Mouse (Mus musculus): ENCODE data around the gene AI837181.

The AI837181 gene

DNA sequence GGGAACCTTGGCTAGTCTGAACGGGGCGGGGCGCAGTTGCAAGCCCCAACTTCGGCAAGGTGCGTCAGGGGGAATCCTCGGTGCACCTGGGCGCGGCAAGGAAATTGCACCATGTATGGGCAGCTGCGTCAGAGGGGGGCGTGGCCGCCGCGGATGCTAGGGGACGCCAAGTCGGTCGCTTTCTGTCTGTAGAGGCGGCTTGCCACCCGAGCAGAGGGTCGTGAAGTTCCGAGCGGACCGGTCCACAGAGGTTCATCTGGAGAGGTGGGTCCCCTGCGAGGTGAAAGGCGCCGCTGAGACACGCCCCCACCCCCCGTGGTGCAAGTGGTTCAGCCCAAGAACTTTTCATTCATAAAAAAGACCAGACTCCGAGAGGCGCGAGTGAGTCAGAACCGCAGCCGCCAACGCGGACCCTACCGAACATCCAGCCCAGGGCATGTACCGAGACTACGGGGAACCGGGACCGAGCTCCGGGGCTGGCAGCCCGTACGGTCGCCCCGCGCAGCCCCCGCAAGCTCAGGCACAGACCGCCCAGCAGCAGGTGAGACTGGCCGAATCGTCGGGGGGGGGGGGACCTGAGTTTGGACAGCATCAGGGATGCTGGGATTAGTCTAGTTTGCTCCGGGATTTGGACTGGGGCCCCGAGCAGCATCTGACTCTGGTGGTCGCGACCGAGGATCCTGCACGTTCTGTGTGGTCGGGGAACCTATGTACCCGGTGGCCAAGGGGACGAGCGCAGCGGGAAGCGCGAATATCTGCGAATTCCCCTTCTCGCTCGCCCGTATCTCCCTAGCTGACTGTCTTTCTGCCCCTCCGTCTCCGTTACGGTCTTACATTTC, 22.8 kb downstream of the AI837181 start, which contains the start of gene Fosl1:
TSS of gene Fosl1 (plus strand) at position 33 of the 839 bp plus-strand sequence.
- peak; percentile 93 for DNase-seq

DNA sequence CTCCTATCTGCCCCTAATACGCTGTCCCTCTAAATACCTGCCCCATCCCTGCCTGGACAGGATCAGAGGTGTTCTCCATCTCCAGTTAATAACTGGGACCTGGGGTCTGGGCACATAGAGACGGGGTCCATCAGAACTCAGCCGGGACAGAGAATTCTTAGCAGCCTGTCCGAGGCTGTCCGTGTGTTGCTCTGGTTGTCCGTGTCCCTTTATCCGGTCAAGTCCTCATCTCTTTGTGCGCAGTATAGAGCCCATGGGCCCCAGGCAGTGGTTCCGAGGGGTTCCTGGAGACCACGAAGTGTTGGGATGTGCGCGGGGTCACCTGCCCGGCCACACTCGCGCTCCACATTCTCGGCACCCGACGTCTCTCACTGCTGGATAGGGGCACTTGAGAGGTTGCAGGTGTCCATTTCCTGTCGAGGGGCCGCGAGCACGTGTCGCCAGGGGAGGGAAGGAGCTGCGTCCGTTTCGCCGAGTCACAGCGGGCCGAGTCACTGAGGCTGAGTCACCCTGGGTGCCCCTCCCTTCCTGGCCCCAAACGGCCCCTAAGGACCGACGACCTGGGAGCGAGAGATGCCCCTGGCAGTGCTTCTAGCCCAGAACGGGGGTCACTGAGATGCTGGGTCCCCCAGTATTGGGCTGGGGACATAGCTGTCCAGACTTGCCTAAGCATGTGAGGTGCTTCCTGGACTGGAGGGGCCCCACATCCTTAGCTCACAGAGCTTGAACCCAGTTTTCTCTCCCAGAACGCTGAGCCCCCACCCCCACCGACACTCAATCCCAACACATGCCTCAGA, 23.6 kb downstream of the AI837181 start:
- DNase-seq = peak; percentile 54

DNA sequence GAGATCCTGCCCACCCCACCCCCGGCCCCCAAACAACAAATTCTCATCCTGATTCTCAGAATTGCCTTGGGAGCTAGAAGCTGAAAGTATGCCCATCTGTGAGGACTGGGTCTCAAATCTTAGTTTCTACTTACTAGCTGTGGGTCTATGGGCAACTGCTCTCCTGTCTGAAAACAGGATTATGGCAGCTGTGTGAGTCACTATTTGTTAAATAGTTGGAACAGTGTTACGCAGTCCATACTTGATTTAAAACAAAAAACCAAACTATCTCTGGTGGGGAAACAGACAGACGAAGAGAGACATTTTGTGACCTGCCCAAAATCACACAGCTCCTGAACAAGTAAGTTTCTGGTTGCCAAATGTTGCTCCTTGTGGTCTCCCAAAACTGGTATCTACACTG, 24.7 kb downstream of the AI837181 start:
- DNase-seq = no peak

DNA sequence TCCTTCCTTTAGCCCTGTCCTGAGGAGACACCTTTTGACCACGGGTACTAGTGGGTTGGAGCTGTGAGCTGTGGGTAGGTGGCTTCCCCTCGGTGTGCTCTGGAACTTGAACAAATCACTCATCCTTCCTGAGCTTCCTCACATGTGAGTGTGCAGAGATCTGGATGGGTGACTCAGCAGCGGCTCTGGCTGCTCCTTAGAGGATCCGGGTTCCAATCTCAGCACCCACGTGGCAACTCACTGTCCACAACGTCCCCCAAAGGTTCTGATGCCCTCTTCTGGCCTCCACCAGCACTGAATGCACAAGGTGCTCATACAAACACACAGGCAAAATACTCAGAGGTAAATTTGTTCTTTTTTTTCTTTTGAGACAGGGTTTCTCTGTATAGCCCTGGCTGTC, 26.8 kb downstream of the AI837181 start:
- DNase-seq = peak; percentile 13

DNA sequence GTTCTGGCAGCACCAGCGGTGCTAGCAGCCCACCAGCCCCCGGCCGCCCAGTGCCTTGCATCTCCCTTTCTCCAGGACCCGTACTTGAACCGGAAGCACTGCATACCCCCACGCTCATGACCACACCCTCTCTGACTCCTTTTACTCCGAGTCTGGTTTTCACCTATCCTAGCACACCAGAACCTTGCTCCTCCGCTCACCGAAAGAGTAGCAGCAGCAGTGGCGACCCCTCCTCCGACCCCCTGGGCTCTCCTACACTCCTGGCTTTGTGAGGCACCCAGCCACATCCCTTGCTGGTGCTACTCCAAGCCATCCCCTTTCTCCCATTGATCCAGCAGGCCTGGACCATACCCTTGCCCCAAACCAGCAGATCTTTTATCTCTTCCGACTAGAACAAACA, 30.1 kb downstream of the AI837181 start:
- peak; percentile 14 for DNase-seq

DNA sequence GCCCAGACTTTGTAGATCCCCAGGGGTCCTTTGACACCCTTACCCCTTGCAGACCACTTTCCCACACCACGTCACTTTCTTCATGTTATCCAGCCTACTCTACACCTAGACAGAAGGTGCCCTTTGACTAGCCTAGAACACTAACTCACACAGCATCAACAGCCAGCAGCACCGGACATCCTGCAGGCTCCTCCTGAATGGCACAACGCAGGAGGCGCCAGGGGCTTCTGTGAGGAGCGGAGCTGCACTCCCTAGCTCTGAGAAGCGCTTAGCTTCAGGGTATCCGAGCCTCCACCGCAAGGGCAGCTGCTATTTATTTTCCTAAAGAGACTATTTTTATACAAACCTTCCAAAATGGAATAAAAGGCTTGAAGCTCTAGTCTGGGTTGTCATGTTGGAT, 30.6 kb downstream of the AI837181 start:
- peak; percentile 15 for DNase-seq

DNA sequence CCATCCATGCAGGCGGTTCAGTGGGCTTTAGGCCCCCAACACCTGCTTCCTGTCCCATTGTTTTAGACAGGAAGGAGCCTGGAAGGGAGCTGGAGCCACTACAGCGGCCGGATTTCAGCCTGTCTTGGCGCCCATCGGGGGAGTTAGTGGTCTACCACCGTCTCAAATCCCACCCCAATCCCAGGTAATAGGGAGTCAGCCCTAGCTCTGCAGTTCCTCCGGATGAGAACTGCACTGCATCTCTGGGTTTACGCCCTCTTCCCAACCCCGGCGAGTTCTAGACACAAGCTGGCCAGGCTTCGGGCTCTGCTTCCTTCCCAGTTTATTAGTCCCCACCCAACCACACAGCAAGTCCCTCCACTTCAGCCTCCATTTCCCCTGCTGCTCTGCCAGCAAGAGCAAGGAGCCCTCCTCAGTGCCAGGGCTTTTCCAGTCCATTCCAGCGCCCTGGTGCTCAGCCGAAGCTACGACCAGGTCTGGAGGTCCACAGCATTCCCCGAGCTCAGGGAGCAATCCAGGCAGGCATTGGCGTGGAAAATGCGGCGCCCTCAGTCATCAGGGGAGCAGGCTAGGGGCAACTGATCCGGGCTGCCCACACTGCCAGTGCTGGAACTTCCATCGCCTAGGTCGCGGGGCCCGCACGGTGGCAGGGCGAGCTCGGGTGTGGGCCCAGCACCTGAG, 31.4 kb downstream of the AI837181 start:
- DNase-seq = peak; percentile 36

DNA sequence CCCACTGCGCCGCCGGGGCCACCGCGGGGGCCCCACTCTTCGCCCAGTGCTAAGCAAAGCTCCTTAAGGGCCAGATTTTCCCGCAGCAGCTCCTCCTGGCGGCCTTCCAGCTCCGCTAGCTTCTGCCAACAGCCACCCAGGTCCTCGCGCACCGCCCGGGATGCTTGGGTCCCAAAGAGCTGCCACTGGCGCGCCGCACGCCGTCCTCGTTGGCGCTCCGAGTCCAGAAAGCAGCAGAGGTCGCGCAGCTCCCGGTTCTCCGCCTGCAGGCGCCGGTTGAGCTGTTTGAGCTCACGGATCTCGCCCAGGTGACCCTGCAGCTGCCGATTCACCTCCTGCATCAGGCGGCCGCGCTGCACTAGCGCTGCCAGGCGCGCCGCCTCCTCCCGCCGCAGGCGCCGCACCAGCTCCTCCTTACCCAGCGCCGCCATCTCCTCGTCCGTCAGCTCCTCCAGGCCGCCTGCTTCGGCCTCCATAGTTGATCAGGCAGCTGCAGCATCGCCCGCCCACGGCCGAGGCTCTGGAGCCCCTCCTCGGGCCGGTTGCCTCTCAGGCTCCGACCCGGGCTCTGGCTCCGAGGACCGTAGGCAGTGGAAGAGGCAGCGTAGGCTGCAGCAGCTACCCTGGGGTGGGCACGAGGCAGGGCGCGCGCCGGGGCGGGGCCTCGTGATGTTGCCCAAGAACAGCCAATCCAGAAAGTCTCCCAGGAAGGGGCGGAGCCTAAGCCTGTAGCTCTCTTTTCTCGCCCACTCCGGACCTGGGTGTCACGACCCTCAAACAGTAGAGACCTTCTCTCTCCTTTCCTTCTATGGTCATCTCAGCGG, 32.2 kb downstream of the AI837181 start:
- DNase-seq = peak; percentile 97

DNA sequence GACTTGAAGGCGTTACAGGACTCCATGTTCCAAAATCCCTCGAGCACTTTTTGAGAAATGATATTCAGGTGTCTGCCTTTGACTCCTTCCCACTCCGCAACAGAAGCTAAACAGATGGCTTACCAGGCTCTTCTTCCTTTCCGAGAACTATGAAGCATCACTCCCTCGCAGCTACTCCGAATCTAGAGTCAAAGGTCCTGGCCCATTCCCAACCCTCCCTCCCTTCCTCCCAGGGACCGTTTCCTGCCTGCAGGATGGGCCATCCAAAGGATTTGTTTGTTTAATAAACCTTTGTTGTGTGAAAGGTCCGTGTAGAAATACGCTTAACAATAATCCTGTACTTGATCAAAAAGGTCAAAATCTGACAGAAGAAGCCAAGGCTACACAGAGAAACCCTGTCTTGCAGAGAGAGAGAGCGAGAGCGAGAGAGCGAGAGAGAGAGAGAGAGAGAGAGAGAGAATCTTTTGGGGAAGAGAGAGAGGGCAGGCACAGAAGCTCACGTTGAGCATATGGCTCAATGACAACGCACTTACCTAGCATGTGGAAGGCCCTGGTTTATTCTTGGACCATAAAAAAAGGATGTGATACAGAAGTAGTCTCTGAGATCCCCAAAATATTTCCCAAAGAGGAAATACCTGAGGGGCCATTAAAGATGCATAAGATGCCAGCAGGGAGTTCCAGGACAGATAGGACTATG, 33.0 kb downstream of the AI837181 start, which contains the start of gene Ccdc85b:
TSS of gene Ccdc85b (minus strand) at position 149 of the 697 bp plus-strand sequence.
- no peak for DNase-seq

DNA sequence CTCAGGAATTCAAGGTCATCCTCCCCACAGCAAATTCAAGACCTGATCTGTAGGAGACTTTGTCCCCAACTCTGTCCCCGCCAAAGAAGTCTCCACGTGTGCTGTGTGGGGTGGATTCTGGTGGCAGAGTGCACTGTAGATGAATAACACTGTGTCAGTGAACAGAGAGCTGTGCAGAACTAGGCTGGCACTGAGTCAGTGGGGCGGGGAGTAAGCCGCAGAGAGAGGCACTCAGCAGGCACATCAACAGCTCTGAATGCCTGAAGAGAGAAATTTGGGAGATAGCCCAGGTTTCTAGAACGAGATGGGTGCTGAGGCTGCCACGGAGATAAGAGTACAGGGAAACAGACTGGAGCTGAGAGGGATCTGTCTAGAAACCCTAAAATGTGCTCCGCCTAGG, 34.1 kb downstream of the AI837181 start:
- DNase-seq = peak; percentile 13

DNA sequence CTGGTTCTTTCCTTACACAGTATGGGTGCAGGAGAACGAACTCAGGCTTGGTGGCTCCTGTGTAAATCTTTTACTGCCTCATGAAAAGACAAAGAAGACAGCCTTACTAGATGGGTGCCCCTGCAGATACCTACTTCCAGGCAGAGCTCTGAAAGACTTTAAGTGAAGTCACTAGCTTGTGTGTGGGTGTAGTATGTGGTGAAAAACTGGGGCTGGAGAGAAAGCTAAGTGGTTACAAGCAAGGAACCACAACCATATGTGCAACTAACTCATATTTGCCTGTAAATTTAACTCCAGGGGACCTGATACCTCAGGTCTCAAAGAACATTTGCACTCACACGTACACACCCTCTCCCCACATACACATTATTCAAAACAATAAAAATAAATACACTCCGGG, 35.0 kb downstream of the AI837181 start:
- no peak for DNase-seq

DNA sequence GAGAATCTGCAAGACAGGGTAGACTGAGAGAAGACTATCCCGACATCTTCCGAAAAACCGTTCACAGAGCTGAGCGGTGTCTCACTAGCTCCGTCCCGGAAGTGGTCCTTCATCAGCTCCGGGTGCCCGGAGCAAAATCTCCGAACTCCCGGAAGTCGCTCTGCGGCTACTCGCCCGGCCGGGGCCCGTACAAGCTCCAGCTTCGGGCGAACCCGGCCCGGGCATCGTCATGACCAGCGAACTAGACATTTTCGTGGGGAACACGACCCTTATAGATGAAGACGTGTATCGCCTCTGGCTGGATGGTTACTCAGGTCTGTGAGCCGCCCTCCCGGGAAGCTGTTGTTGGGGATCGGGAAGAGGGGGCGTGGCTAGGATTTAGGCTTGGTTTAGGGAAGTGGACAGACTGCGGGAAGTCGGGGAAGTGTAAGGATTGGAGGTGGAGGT, 35.5 kb downstream of the AI837181 start, which contains the start of gene Fibp:
TSS of gene Fibp (plus strand) at position 151 of the 447 bp plus-strand sequence.
- peak; percentile 86 for DNase-seq

DNA sequence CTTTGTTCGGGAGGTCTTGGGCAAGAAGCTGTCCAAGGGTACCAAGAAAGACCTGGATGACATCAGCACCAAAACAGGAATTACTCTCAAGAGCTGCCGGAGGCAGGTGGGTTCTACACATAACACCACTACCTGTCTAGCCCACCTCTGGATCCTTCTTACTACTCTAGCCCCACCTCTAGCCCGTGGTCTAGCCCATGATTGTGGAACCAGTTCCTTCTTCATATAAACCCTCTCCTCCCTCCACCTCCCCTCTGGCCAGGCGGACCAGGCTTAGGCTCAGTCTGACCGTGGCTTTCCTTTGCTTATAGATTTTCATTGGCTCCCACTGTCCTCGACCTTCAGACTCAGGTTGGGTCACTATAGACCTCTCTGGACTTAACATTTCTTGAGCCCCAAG, 36.5 kb downstream of the AI837181 start:
- DNase-seq = peak; percentile 9

DNA sequence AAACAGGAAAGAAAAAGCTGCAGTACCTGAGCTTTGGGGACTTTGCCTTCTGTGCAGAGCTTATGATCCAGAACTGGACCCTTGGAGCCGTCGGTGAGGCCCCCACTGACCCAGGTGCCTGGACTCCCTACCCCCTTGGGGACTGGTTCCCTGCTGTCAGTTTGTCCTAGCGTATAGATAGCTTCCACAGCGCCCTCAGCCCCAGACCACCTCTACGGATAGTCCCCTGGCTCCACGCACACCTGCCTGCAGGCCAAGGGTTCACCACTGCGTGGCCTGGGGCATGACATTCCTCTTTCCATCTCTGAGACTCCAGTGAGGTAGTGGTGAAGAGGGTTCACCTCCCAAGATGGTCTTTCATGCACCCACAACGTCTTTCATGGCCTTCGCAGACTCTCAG, 38.3 kb downstream of the AI837181 start:
- peak; percentile 19 for DNase-seq

DNA sequence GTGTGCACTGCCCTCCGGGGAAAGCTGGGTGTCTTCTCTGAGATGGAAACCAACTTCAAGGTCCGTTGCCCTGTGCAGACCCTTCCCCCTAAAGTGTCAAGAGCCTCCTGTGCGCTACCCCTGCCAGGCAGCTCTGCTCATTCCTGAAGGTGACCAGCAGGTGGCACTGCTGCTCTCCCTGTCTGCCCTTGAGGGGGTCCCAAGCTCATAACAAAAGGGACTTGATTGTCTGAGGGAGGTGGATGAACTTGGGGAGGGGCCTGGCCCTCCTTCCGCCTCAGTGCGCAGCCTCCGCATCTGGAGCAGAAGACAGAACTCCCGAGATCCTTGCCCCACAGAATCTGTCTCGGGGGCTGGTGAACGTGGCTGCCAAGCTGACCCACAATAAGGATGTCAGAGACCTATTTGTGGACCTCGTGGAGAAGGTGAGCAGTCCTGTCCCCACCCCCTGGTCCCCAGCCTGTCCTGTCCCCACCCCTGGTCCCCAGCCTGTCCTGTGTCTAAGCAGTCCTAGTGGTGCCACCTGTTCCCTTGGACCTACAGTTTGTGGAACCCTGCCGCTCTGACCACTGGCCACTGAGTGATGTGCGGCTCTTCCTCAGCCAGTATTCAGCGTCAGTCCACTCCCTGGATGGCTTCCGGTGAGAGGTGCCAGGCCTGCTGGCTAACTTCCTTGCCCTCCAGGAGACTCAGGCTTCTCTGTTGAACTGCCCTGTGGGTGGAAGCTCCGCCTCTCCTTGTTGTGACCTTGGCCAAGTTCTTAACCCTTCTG, 39.0 kb downstream of the AI837181 start:
- peak; percentile 87 for DNase-seq

DNA sequence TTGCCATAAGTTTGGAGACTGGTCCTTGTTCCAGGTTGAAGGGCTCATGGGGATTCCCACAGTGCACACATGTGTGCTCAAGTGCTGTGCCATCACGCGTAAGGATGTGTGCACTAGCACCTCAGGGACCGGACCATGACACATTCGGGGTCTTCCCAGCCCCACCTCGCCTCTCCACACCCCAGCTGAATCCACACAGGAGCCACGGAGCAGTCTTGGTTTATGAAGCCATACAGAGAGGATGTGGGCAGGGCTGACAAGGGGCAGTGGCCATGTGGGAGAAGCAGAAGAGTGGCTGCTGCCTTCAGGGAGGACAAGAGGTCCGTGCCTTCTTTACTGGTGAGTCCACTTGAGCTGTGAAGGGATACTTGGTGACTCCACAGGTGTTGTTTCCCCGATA, 40.1 kb downstream of the AI837181 start:
- DNase-seq = peak; percentile 12

DNA sequence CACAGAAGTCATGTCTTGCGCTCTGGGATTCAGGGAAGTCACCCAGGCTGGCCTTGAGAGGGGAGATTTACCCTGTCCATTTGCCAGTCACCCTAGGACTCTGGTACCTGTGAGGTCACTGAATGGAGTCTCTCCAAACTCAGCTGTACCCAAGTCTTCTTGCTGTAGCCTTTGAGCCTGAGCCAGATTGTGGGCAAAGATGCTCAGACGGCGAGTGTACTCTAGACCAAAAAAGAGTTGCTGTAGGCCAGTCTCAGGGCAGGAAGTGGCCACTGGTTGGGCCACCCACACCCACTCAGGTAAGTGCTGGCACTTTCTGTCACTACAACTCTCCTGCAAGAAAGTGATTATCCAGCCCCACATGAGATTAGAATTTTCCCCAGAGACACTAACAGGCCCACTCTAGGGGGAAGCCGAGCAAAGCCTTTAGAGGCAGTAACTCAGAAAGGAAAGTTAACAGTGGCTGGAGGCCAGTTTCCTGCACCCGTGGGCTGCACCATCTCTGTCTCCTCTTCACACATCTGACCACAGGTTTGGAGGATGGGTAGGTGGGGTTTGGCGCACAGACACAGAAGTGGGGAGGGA, 42.1 kb downstream of the AI837181 start:
- no peak for DNase-seq

DNA sequence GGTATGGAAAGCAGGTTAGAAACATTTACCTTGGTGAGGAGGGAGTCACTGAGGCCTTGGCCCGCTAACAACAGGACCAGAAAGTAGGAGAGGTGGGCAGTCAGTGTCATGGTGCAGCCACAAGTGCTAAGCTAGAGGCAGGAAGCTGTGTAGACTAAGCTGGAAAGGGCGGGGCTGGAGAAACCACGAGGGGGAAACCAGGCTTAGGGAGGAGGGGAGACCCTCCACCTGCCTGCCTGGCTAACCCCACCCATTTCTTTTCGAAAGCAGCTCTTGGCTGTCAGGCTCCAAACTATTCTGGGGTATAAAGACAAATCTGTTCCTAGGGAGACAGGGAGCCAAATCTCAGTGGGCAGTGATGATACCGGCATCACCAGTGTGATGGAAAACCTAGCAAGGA, 43.4 kb downstream of the AI837181 start, which contains the start of gene Ctsw:
TSS of gene Ctsw (minus strand) at position 134 of the 400 bp plus-strand sequence.
- DNase-seq = peak; percentile 77

DNA sequence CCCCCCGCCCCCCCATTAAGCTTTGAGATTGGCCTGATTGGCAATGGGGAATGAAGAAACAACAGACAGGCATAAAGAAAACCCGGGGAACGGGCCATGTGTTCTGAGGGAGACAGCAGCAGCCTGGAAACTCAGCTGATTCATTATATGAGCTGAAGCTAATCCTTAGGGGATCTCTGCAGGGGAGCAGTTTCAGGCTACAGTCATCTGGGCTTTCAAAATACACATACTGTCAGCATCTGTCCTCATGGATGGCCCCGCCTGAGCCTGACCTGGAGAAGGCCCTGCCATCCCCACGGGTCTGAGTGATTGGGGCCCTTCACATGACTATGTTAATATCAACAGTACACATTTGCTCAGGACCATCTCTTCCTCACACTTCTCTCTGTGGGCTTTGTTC, 46.9 kb downstream of the AI837181 start:
- DNase-seq = no peak

DNA sequence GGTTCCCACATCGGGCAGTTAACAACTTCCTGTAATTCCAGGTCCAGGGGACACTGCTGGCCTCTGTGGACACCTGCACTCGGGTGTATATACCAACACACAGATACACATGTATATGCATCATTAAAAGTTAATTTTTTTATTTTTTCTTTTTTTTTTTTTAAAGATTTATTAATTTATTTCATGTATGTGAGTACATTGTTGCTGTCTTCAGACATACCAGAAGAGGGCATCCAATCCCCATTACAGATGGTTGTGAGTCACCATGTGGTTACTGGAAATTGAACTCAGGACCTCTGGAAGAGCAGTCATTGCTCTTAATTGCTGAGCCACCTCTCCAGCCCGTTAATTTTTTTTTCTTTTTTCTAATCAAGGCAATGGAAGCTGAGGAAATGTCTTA, 47.9 kb downstream of the AI837181 start:
- DNase-seq = no peak
